Comparison of ENCODE assay signal across 29 mouse cellular contexts in the genomic region with DNA sequence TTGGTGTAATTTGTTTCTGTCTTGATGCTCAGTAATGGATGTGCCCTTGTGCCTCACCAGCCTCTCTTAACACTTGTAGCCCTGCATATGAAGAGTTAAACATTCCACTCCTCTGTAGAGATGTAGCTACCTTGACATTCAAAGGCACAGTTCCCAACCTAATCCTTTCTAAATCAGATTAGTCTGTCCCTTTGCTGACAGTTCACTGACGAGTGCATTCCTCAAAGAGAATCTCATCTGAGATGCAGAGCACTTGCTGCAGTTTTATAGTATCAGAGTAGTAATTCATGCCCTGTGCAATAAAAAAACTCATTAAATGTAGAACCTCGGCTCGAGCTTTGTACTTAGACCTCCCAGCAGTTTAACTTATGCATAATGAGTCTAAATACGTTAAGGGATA.
DNase-seq lines count a peak whose midpoint lies in the region; ATAC-seq and TF ChIP-seq lines count a peak whose summit lies in the region.
"Had no signal": no experiment of that assay in that cellular context is flagged by ENCODE, and none has a peak within 500 bp of the region (broad histone marks: within the 10 kb centered on the region; RNA-seq: fewer than 3 reads in every experiment).

No protein-coding gene starts in this region.

- no peak overlapping the region for H3K4me3 ChIP-seq in hindbrain, embryonic 13.5 days
- H3K4me3 ChIP-seq in hindbrain, postnatal 0 days (ENCODE audit: low read length) = no peak overlapping the region
- H3K4me3 ChIP-seq in midbrain, embryonic 15.5 days = no peak overlapping the region
- no peak overlapping the region for H3K4me3 ChIP-seq in midbrain, embryonic 13.5 days (replicated peaks)
- H3K4me3 ChIP-seq in neural tube, embryonic 15.5 days (replicated peaks) = no peak overlapping the region
- H3K4me3 ChIP-seq: embryonic facial prominence, embryonic 12.5 days; gastrocnemius, adult 2 months; heart, adult 2 months; heart, embryonic 12.5 days had no signal

- peak; percentile 43; the same call in 1 of the 2 replicates for ATAC-seq in hindbrain, embryonic 13.5 days (ENCODE audit: low FRiP score)
- no peak for ATAC-seq in hindbrain, postnatal 0 days
- ATAC-seq in midbrain, embryonic 15.5 days (replicated peaks) = peak; percentile 66
- ATAC-seq in midbrain, embryonic 13.5 days = no peak
- peak; percentile 47; the same call in 1 of the 2 replicates for ATAC-seq in neural tube, embryonic 15.5 days (ENCODE audit: low FRiP score)
- ATAC-seq: activated CD4-positive, CD25-positive, alpha-beta regulatory T cell, adult 4 months; CD4-positive, CD25-positive, alpha-beta regulatory T cell, adult 4 months; forebrain, embryonic 16.5 days; intestine, postnatal 0 days had no signal

- H3K9ac ChIP-seq in hindbrain, embryonic 13.5 days = no peak overlapping the region
- H3K9ac ChIP-seq in hindbrain, postnatal 0 days (replicated peaks; ENCODE audit: low read length) = no peak overlapping the region
- H3K9ac ChIP-seq in midbrain, embryonic 15.5 days = no peak overlapping the region
- no peak overlapping the region for H3K9ac ChIP-seq in midbrain, embryonic 13.5 days (replicated peaks)
- H3K9ac ChIP-seq in neural tube, embryonic 15.5 days (replicated peaks) = no peak overlapping the region
- H3K9ac ChIP-seq: embryonic facial prominence, embryonic 12.5 days; heart, embryonic 12.5 days; liver, embryonic 14.5 days had no signal

- H3K36me3 ChIP-seq in hindbrain, embryonic 13.5 days = no peaks in the 10 kb centered on the region
- H3K36me3 ChIP-seq in hindbrain, postnatal 0 days (ENCODE audit: insufficient read depth, low read length) = no peaks in the 10 kb centered on the region
- H3K36me3 ChIP-seq in midbrain, embryonic 15.5 days (replicated peaks) = no peaks in the 10 kb centered on the region
- no peaks in the 10 kb centered on the region for H3K36me3 ChIP-seq in midbrain, embryonic 13.5 days
- no peaks in the 10 kb centered on the region for H3K36me3 ChIP-seq in neural tube, embryonic 15.5 days
- H3K36me3 ChIP-seq: embryonic facial prominence, embryonic 12.5 days; heart, embryonic 12.5 days had no signal

- peaks cover 6% of the 10 kb centered on the region; the same call in 1 of the 2 replicates for H3K27me3 ChIP-seq in hindbrain, embryonic 13.5 days
- no peaks in the 10 kb centered on the region for H3K27me3 ChIP-seq in hindbrain, postnatal 0 days (ENCODE audit: insufficient read depth, low read length)
- H3K27me3 ChIP-seq in midbrain, embryonic 15.5 days (replicated peaks) = 0 out of 2 replicates have a peak, but pooled peaks cover 3% of the 10 kb centered on the region
- H3K27me3 ChIP-seq in midbrain, embryonic 13.5 days = peaks cover 16% of the 10 kb centered on the region
- H3K27me3 ChIP-seq in neural tube, embryonic 15.5 days (replicated peaks) = no peaks in the 10 kb centered on the region
- H3K27me3 ChIP-seq: embryonic facial prominence, embryonic 12.5 days; heart, embryonic 12.5 days had no signal

- H3K27ac ChIP-seq in hindbrain, embryonic 13.5 days = no peak overlapping the region
- no peak overlapping the region for H3K27ac ChIP-seq in hindbrain, postnatal 0 days
- H3K27ac ChIP-seq in midbrain, embryonic 15.5 days = no peak overlapping the region
- no peak overlapping the region for H3K27ac ChIP-seq in midbrain, embryonic 13.5 days
- no peak overlapping the region; the same call in 1 of the 2 replicates for H3K27ac ChIP-seq in neural tube, embryonic 15.5 days (replicated peaks)
- H3K27ac ChIP-seq: embryonic facial prominence, embryonic 12.5 days; gastrocnemius, adult 2 months; heart, adult 2 months; liver, embryonic 14.5 days; macrophage had no signal

- DNase-seq in hindbrain, postnatal 0 days (ENCODE audit: low spot score) = no peak
- peak; percentile 7 for DNase-seq in large intestine, adult 2 months (ENCODE audit: low read depth, low spot score)
- no peak for DNase-seq in cerebellum, postnatal 10 days
- DNase-seq: adrenal gland, adult 2 months; cerebellum, adult 11 months; cerebellum, adult 9-11 months; gastrocnemius, adult 2 months; gastrocnemius, postnatal 36 days; heart, adult 2 months; heart, postnatal 4 days; kidney, postnatal 14 days; liver; lung, adult 2 months; lung, postnatal 10 days; right cerebral cortex, adult 18-20 months; spleen, adult 18-20 months; thymus, postnatal 36 days had no signal

- H3K4me1 ChIP-seq in hindbrain, embryonic 13.5 days (replicated peaks) = 0 out of 2 replicates have a peak, but pooled peaks cover 6% of the 10 kb centered on the region
- no peaks in the 10 kb centered on the region for H3K4me1 ChIP-seq in hindbrain, postnatal 0 days (ENCODE audit: insufficient read depth, low read length)
- peaks cover 8% of the 10 kb centered on the region; the same call in 1 of the 2 replicates for H3K4me1 ChIP-seq in midbrain, embryonic 15.5 days
- H3K4me1 ChIP-seq in midbrain, embryonic 13.5 days (replicated peaks) = peaks cover 14% of the 10 kb centered on the region
- H3K4me1 ChIP-seq in neural tube, embryonic 15.5 days = peaks cover 7% of the 10 kb centered on the region
- H3K4me1 ChIP-seq: embryonic facial prominence, embryonic 12.5 days; heart, embryonic 12.5 days had no signal

- WGBS in hindbrain, embryonic 13.5 days = 34% methylated on average over 4 of the region's 4 CpGs
- 39% methylated on average over 4 of the region's 4 CpGs for WGBS in hindbrain, postnatal 0 days
- WGBS in midbrain, embryonic 15.5 days = 13% methylated on average over 4 of the region's 4 CpGs
- 5% methylated on average over 4 of the region's 4 CpGs for WGBS in midbrain, embryonic 13.5 days
- WGBS in large intestine, adult 2 months = 17% methylated on average over 4 of the region's 4 CpGs
- 10% methylated on average over 4 of the region's 4 CpGs for WGBS in neural tube, embryonic 15.5 days

- no peaks in the 10 kb centered on the region for H3K9me3 ChIP-seq in hindbrain, embryonic 13.5 days
- H3K9me3 ChIP-seq in hindbrain, postnatal 0 days (ENCODE audit: low read length) = no peaks in the 10 kb centered on the region
- no peaks in the 10 kb centered on the region for H3K9me3 ChIP-seq in midbrain, embryonic 15.5 days
- H3K9me3 ChIP-seq in midbrain, embryonic 13.5 days = no peaks in the 10 kb centered on the region
- no peaks in the 10 kb centered on the region for H3K9me3 ChIP-seq in neural tube, embryonic 15.5 days (replicated peaks)
- H3K9me3 ChIP-seq: embryonic facial prominence, embryonic 12.5 days; heart, embryonic 12.5 days had no signal

- no peak overlapping the region for H3K4me2 ChIP-seq in hindbrain, embryonic 13.5 days
- no peak overlapping the region for H3K4me2 ChIP-seq in hindbrain, postnatal 0 days (ENCODE audit: low read depth, low read length)
- H3K4me2 ChIP-seq in midbrain, embryonic 15.5 days = no peak overlapping the region
- no peak overlapping the region for H3K4me2 ChIP-seq in midbrain, embryonic 13.5 days (replicated peaks)
- H3K4me2 ChIP-seq in neural tube, embryonic 15.5 days = no peak overlapping the region
- H3K4me2 ChIP-seq: embryonic facial prominence, embryonic 12.5 days; heart, embryonic 12.5 days had no signal

- TF ChIP-seq CTCF in hindbrain, postnatal 0 days (IDR thresholded peaks at IDR 0.05; ENCODE audit: low read depth) = no peak

Comparison
In these comparisons a context has a peak if more than half of its experiments do, and no peak if none do; other contexts are left out.
1. ATAC-seq: peak in hindbrain, embryonic 13.5 days (single experiment), midbrain, embryonic 15.5 days (single experiment) and neural tube, embryonic 15.5 days (single experiment); none in hindbrain, postnatal 0 days (single experiment) and midbrain, embryonic 13.5 days (single experiment).